Mouse (Mus musculus) hindbrain, embryonic 13.5 days (tissue): Measurements from ENCODE around the gene Rab5b. TPM values are rescaled to one million over a fixed set of nuclear protein-coding genes. Genes with fewer than 3 reads are reported as not detected.
"Not testable (repeated sequence)": the region's sequence is repeated elsewhere in the genome, so short reads cannot be mapped to it uniquely, and the experiment has no call there.

Source experiments
- ATAC-seq: fragments of 200-750 bp; cut with Nextera tagmentation; 2 replicates; pipeline ENCODE4 v1.8.0; 2017; ENCODE audit warnings: moderate TSS enrichment; ENCODE audit not compliant: low FRiP score
- H3K27ac ChIP-seq: fragments of 300-500 bp; sonication (generic); 2 replicates; pipeline ENCODE4 v1.5.1; 2015; ENCODE audit warnings: inconsistent platforms, mild to moderate bottlenecking, moderate library complexity
- H3K27me3 ChIP-seq: fragments of 300-500 bp; sonication (generic); 2 replicates; pipeline ENCODE4 v1.6.1; 2015; ENCODE audit warnings: mild to moderate bottlenecking, inconsistent platforms
- H3K36me3 ChIP-seq: fragments of 300-500 bp; sonication (generic); 2 replicates; pipeline ENCODE4 v1.6.1; 2015; ENCODE audit warnings: mild to moderate bottlenecking, inconsistent platforms
- H3K4me1 ChIP-seq: fragments of 300-500 bp; sonication (generic); replicated peaks from 2 replicates; pipeline ENCODE4 v1.6.1; 2015; ENCODE audit warnings: inconsistent platforms
- H3K4me2 ChIP-seq: fragments of 300-500 bp; sonication (generic); 2 replicates; pipeline ENCODE4 v1.6.1; 2015; ENCODE audit warnings: inconsistent platforms, mild to moderate bottlenecking, moderate library complexity
- H3K4me3 ChIP-seq: fragments of 300-500 bp; sonication (generic); 2 replicates; pipeline ENCODE4 v1.5.1; 2015; ENCODE audit warnings: mild to moderate bottlenecking, inconsistent platforms
- H3K9ac ChIP-seq: fragments of 300-500 bp; sonication (generic); 2 replicates; pipeline ENCODE4 v1.6.1; 2015; ENCODE audit warnings: mild to moderate bottlenecking, inconsistent platforms
- H3K9me3 ChIP-seq: fragments of 300-500 bp; sonication (generic); 2 replicates; pipeline ENCODE4 v1.6.1; 2016; ENCODE audit warnings: inconsistent platforms
- WGBS: fragments of 180-500 bp; shearing (Covaris S2); methylation state at CpG from one replicate; pipeline ENCODE4 v1.1.7; 2015; 5-methylcytosine and 5-hydroxymethylcytosine counted together
- polyA plus RNA-seq: library from polyadenylated mRNA; unstranded; fragments of >200 nt; fragmentation: Nextera tagmentation; extraction: Ambion mirVana; gene quantifications from 2 replicates; pipeline ENCODE4 v1.2.1, GENCODE M21; 2015

The Rab5b gene
- polyA plus RNA-seq, 1 experiment from 2014 or later = 99.1 TPM

GRCm38 (mm10) chr10:128725466-128725865 is 29.4 kb upstream of the Rab5b start:
- 96% methylated on average over 3 of the region's 4 CpGs for WGBS
- H3K9ac ChIP-seq, H3K9me3 ChIP-seq, H3K4me1 ChIP-seq, H3K4me3 ChIP-seq, H3K4me2 ChIP-seq, H3K27me3 ChIP-seq, H3K36me3 ChIP-seq, H3K27ac ChIP-seq, ATAC-seq: not testable (repeated sequence)

- Histone ChIP-seq H3K4me1 (no peaks in the 10 kb centered on the region), H3K4me3 (no peak overlapping the region), H3K27me3 (no peaks in the 10 kb centered on the region; the same call in 1 of the 2 replicates), H3K4me2 (no peak overlapping the region), H3K9ac (no peak overlapping the region), H3K27ac (no peak overlapping the region), H3K9me3 (no peaks in the 10 kb centered on the region), H3K36me3 (no peaks in the 10 kb centered on the region)
- ATAC-seq = no peak
- WGBS = 88% methylated on average over 19 of the region's 19 CpGs
Measured at GRCm38 (mm10) chr10:128715559-128716537, 19.8 kb upstream of the Rab5b start.

GRCm38 (mm10) chr10:128711318-128711717 is 15.3 kb upstream of the Rab5b start:
- not testable (repeated sequence) for H3K36me3 ChIP-seq, H3K9me3 ChIP-seq, H3K27ac ChIP-seq, H3K4me2 ChIP-seq, H3K27me3 ChIP-seq, H3K4me1 ChIP-seq, ATAC-seq, H3K4me3 ChIP-seq, H3K9ac ChIP-seq
- WGBS = 99% methylated on average over 7 of the region's 7 CpGs

GRCm38 (mm10) chr10:128705317-128705693 is 9.2 kb upstream of the Rab5b start:
- Histone ChIP-seq H3K27ac (no peak overlapping the region), H3K4me3 (peak overlapping the region; percentile 66), H3K36me3 (0 out of 2 replicates have a peak, but pooled peaks cover 5% of the 10 kb centered on the region), H3K9ac (peak overlapping the region; percentile 63; the same call in 1 of the 2 replicates), H3K4me2 (peak overlapping the region; percentile 87), H3K9me3 (no peaks in the 10 kb centered on the region), H3K27me3 (no peaks in the 10 kb centered on the region), H3K4me1 (peaks cover 13% of the 10 kb centered on the region)
- ATAC-seq = 0 out of 2 replicates have a peak, but pooled peaks have one; percentile 27
- 8% methylated on average over 11 of the region's 11 CpGs for WGBS

- Histone ChIP-seq H3K27me3 (no peaks in the 10 kb centered on the region), H3K9ac (peak within 1 kb of the TSS; percentile 63), H3K4me2 (peak within 1 kb of the TSS; percentile 87), H3K36me3 (0 out of 2 replicates have a peak, but pooled peaks cover 5% of the 10 kb centered on the region), H3K9me3 (no peaks in the 10 kb centered on the region), H3K4me1 (peaks cover 13% of the 10 kb centered on the region), H3K4me3 (peak within 1 kb of the TSS; percentile 66), H3K27ac (peak within 1 kb of the TSS; percentile 82)
- WGBS = under 1% methylated on average over 57 of the region's 62 CpGs
- ATAC-seq = peak; percentile 95
Measured at GRCm38 (mm10) chr10:128704491-128705316, 8.6 kb upstream of the Rab5b start, which contains the start of gene Cdk2. Cdk2 (minus strand) TSS chr10:128705031.

- no peak for ATAC-seq
- Histone ChIP-seq H3K27me3 (no peaks in the 10 kb centered on the region), H3K27ac (peak within 1 kb of the TSS; percentile 82), H3K4me3 (peak within 1 kb of the TSS; percentile 66), H3K36me3 (peaks cover 7% of the 10 kb centered on the region; the same call in 1 of the 2 replicates), H3K9ac (peak within 1 kb of the TSS; percentile 63), H3K4me1 (peaks cover 13% of the 10 kb centered on the region), H3K4me2 (peak within 1 kb of the TSS; percentile 87), H3K9me3 (no peaks in the 10 kb centered on the region)
- WGBS = 23% methylated on average over 4 of the region's 4 CpGs
Measured at GRCm38 (mm10) chr10:128703895-128704294, 7.8 kb upstream of the Rab5b start, which contains the start of gene Pmel. Pmel (plus strand) TSS chr10:128704195.

- Histone ChIP-seq H3K27ac (no peak overlapping the region), H3K9me3 (no peaks in the 10 kb centered on the region), H3K9ac (no peak overlapping the region), H3K4me2 (no peak overlapping the region), H3K4me3 (no peak overlapping the region), H3K4me1 (peaks cover 13% of the 10 kb centered on the region), H3K27me3 (no peaks in the 10 kb centered on the region), H3K36me3 (peaks cover 8% of the 10 kb centered on the region; the same call in 1 of the 2 replicates)
- ATAC-seq = no peak
- WGBS = 81% methylated on average over 6 of the region's 6 CpGs
Measured at GRCm38 (mm10) chr10:128702328-128703007, 6.4 kb upstream of the Rab5b start.

- Histone ChIP-seq H3K4me2 (no peak overlapping the region), H3K27me3 (no peaks in the 10 kb centered on the region), H3K27ac (no peak overlapping the region), H3K9me3 (no peaks in the 10 kb centered on the region), H3K9ac (no peak overlapping the region), H3K36me3 (peaks cover 8% of the 10 kb centered on the region; the same call in 1 of the 2 replicates), H3K4me1 (peaks cover 13% of the 10 kb centered on the region), H3K4me3 (no peak overlapping the region)
- WGBS = 97% methylated on average over 5 of the region's 5 CpGs
- ATAC-seq = no peak
Measured at GRCm38 (mm10) chr10:128700712-128701111, 4.6 kb upstream of the Rab5b start.

- no peak overlapping the region for H3K4me2 ChIP-seq
- no peaks in the 10 kb centered on the region for H3K9me3 ChIP-seq
- H3K4me3 ChIP-seq = no peak overlapping the region
- H3K27ac ChIP-seq = no peak overlapping the region
- H3K27me3 ChIP-seq = no peaks in the 10 kb centered on the region
- H3K4me1 ChIP-seq = peaks cover 16% of the 10 kb centered on the region
- H3K9ac ChIP-seq = no peak overlapping the region
- H3K36me3 ChIP-seq = peaks cover 8% of the 10 kb centered on the region; the same call in 1 of the 2 replicates
- WGBS = 91% methylated on average over 11 of the region's 11 CpGs
- no peak for ATAC-seq
Measured at GRCm38 (mm10) chr10:128699611-128700010, 3.5 kb upstream of the Rab5b start.

- no peak for ATAC-seq
- no peaks in the 10 kb centered on the region for H3K27me3 ChIP-seq
- no peak overlapping the region for H3K27ac ChIP-seq
- H3K4me2 ChIP-seq = no peak overlapping the region
- H3K4me1 ChIP-seq = peaks cover 15% of the 10 kb centered on the region
- H3K9ac ChIP-seq = no peak overlapping the region
- no peak overlapping the region for H3K4me3 ChIP-seq
- peaks cover 8% of the 10 kb centered on the region; the same call in 1 of the 2 replicates for H3K36me3 ChIP-seq
- 88% methylated on average over 5 of the region's 5 CpGs for WGBS
- no peaks in the 10 kb centered on the region for H3K9me3 ChIP-seq
Measured at GRCm38 (mm10) chr10:128699006-128699405, 2.9 kb upstream of the Rab5b start.

GRCm38 (mm10) chr10:128697072-128697725 is 1.1 kb upstream of the Rab5b start:
- Histone ChIP-seq H3K4me1 (peaks cover 11% of the 10 kb centered on the region), H3K9me3 (no peaks in the 10 kb centered on the region), H3K27me3 (no peaks in the 10 kb centered on the region), H3K4me2 (peak overlapping the region; percentile 60), H3K27ac (peak overlapping the region; percentile 78), H3K36me3 (peaks cover 8% of the 10 kb centered on the region; the same call in 1 of the 2 replicates), H3K4me3 (peak overlapping the region; percentile 40; the same call in 1 of the 2 replicates), H3K9ac (peak overlapping the region; percentile 59)
- ATAC-seq = no peak
- 84% methylated on average over 6 of the region's 6 CpGs for WGBS
